9 mouse cellular contexts compared by ENCODE assay signal in the genomic region with DNA sequence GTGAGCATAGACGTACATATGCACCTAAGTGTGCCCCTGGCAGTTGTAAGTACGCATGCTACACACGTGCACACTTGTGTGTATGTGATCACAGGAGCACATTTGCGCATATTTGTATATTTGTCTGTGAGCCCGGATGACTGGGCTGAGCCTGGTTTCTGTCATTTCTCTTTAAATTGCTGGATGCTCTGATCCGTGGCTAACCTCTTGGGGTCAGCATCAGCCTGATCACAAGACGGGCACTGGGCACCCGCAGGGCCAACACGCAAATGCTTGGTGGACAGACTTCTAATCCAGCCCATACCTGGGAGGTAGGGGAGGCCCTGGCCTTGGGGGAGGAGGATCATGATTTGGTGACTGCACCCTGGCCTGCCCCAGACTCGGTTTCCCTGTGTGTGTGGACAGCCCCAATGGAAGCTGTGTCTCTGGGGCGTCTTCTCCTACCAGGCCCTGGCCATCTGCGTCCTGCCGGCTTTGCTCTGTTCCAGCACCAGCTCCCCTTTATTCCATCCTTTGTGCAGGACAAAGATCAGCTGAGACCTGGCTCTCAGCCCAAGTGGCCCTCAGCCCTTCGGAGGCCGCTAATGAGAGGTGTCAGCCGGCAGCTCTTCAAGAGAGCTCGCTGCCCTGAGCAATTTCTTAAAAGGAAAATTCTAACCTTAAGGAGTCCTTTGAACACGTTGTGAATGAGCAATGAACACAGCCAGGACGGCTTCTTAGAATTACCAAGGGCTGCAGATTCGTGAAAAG.
DNase-seq lines count a peak whose midpoint lies in the region; ATAC-seq lines count a peak whose summit lies in the region.
"Had no signal": no experiment of that assay in that cellular context is flagged by ENCODE, and none has a peak within 500 bp of the region (broad histone marks: within the 10 kb centered on the region; RNA-seq: fewer than 3 reads in every experiment).

No protein-coding gene starts in this region.

- no peaks in the 10 kb centered on the region for H3K9me3 ChIP-seq in heart, embryonic 10.5 days
- H3K9me3 ChIP-seq in forebrain, embryonic 12.5 days, result no peaks in the 10 kb centered on the region
- H3K9me3 ChIP-seq in midbrain, embryonic 15.5 days, result no peaks in the 10 kb centered on the region
- H3K9me3 ChIP-seq: heart, embryonic 15.5 days had no signal

- DNase-seq in heart, embryonic 10.5 days (ENCODE audit: low spot score), result no peak
- no peak for DNase-seq in heart, adult 9 months (ENCODE audit: low spot score in 2 of 2)
- peak; percentile 74 for DNase-seq in kidney, adult 9 months
- DNase-seq in layer of hippocampus, adult 11-12 months (ENCODE audit: low spot score), result no peak
- no peak for DNase-seq in cerebellum, adult 18-20 months
- no peak for DNase-seq in urinary bladder, adult 2 months (ENCODE audit: low spot score)

- H3K9ac ChIP-seq in forebrain, embryonic 12.5 days, result peak overlapping the region; percentile 25
- H3K9ac ChIP-seq in midbrain, embryonic 15.5 days, result no peak overlapping the region
- H3K9ac ChIP-seq: heart, embryonic 15.5 days had no signal

- no peaks in the 10 kb centered on the region for H3K36me3 ChIP-seq in heart, embryonic 10.5 days
- H3K36me3 ChIP-seq in forebrain, embryonic 12.5 days (replicated peaks), result no peaks in the 10 kb centered on the region
- H3K36me3 ChIP-seq in midbrain, embryonic 15.5 days (replicated peaks), result no peaks in the 10 kb centered on the region
- H3K36me3 ChIP-seq: heart, embryonic 15.5 days had no signal

- WGBS in heart, embryonic 10.5 days, result 64% methylated on average over 20 of the region's 20 CpGs
- 22% methylated on average over 20 of the region's 20 CpGs for WGBS in forebrain, embryonic 12.5 days
- 19% methylated on average over 20 of the region's 20 CpGs for WGBS in midbrain, embryonic 15.5 days

- peak overlapping the region; percentile 53; the same call in 1 of the 2 replicates for H3K27ac ChIP-seq in heart, embryonic 10.5 days
- H3K27ac ChIP-seq in forebrain, embryonic 12.5 days, result peak overlapping the region; percentile 98
- peak overlapping the region; percentile 77 for H3K27ac ChIP-seq in midbrain, embryonic 15.5 days
- H3K27ac ChIP-seq: heart, embryonic 15.5 days had no signal

- peaks cover 44% of the 10 kb centered on the region; the same call in 1 of the 2 replicates for H3K27me3 ChIP-seq in heart, embryonic 10.5 days (ENCODE audit: insufficient read depth, poor library complexity, severe bottlenecking)
- 0 out of 2 replicates have a peak, but pooled peaks cover 3% of the 10 kb centered on the region for H3K27me3 ChIP-seq in forebrain, embryonic 12.5 days
- H3K27me3 ChIP-seq in midbrain, embryonic 15.5 days (replicated peaks), result no peaks in the 10 kb centered on the region

- peak overlapping the region; percentile 33 for H3K4me2 ChIP-seq in forebrain, embryonic 12.5 days
- no peak overlapping the region for H3K4me2 ChIP-seq in midbrain, embryonic 15.5 days
- H3K4me2 ChIP-seq: heart, embryonic 15.5 days had no signal

- ATAC-seq in forebrain, embryonic 12.5 days (ENCODE audit: low FRiP score), result peak; percentile 39
- 0 out of 2 replicates have a peak, but pooled peaks have one; percentile 4 for ATAC-seq in midbrain, embryonic 15.5 days (replicated peaks)

- H3K4me1 ChIP-seq in heart, embryonic 10.5 days, result peaks cover 61% of the 10 kb centered on the region
- H3K4me1 ChIP-seq in forebrain, embryonic 12.5 days, result peaks cover 93% of the 10 kb centered on the region
- H3K4me1 ChIP-seq in midbrain, embryonic 15.5 days, result peaks cover 86% of the 10 kb centered on the region

- H3K4me3 ChIP-seq in heart, embryonic 10.5 days, result no peak overlapping the region
- H3K4me3 ChIP-seq in forebrain, embryonic 12.5 days (replicated peaks), result no peak overlapping the region
- no peak overlapping the region for H3K4me3 ChIP-seq in midbrain, embryonic 15.5 days
- H3K4me3 ChIP-seq: heart, embryonic 15.5 days had no signal
